Mouse (Mus musculus) brain, embryonic 14.5 days (tissue): ENCODE results near the gene Col8a1. TPM values are rescaled to one million over a fixed set of nuclear protein-coding genes. Genes with fewer than 3 reads are reported as not detected.

Experiments
- DNase-seq: peaks from one replicate; pipeline ENCODE4 v3.0.0-alpha.2; 2011; ENCODE audit warnings: low read depth
- CTCF ChIP-seq: fragments of 200-500 bp; IDR thresholded peaks from 2 replicates; pipeline ENCODE4 v1.5.1; 2012; ENCODE audit warnings: inconsistent platforms, mild to moderate bottlenecking, moderate library complexity, borderline replicate concordance; ENCODE audit not compliant: insufficient read depth, insufficient read length; ENCODE audit errors: extremely low read depth
- POLR2A ChIP-seq: fragments of 200-500 bp; IDR thresholded peaks from 2 replicates; pipeline ENCODE4 v1.6.1; 2012; ENCODE audit warnings: mild to moderate bottlenecking, inconsistent platforms, borderline replicate concordance; ENCODE audit not compliant: poor library complexity, insufficient read depth, insufficient read length, severe bottlenecking; ENCODE audit errors: extremely low read depth
- polyA plus RNA-seq: library from polyadenylated mRNA; depleted of rRNA; stranded (reverse); fragments of >200 nt; gene quantifications from 2 replicates; pipeline ENCODE4 v1.2.3, GENCODE M21; 2012; rRNA removed

The Col8a1 gene
- polyA plus RNA-seq, 1 experiment = 4.5 TPM

DNA sequence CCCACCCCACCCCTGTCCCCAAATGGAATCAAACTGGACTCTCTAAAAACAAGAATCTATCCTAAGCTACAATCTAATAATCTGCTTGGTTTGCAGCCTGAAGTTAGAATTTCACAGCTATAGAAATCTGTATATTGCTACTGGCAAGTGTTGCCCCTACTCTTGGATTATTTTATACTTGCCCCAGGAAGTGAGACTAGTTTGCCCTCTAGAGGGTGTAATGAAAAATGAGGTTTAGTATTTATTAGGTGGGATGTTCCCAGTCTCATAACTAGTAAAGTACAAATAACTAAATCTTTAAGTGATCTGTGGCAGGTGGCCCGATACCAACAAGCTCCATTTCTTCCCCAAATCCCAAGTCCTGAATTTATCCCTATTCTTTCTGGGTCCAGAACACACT, 177.0 kb downstream of the Col8a1 start:
- TF ChIP-seq POLR2A = no peak
- TF ChIP-seq CTCF = no peak
- DNase-seq = no peak

DNA sequence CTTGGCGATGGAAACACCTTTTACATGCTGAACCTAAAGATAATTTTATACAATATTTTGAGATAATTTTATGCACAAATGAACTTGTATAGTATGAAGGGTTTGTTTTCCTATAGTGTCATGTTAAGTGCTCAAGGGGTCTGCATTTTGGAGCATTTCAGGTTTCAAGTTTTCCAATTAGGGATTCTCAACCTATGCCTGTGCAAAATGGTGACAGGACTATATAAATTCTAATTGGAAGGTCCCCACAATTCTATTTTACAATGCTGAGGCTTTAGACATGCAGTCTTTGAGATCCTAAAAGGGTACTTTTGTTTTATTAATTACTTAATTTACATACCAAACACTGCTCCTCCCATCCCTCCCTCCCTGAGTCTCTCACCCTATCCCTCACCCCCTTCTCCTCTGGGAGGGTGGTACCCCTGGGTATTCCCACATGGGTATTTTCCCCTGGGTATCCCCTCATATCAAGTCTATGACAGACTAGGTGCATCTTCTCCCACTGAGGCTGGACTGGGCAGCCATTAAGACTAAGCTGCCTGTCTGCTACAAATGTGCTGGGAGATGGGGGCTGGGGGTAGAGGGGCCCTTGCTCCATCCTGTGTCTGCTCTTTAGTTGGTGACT, 178.7 kb downstream of the Col8a1 start:
- peak; percentile 17 for DNase-seq
- TF ChIP-seq CTCF (no peak), POLR2A (no peak)

Other genes with a start within 250 kb of the Col8a1 start
- 5.5 and 10.1 TPM in 2 replicates for gene Cmss1, start 147.9 kb downstream of the Col8a1 start, polyA plus RNA-seq